Mouse (Mus musculus) hindbrain, embryonic 10.5 days (tissue): Measurements from ENCODE around the gene Zfp61. TPM values are rescaled to one million over a fixed set of nuclear protein-coding genes. Genes with fewer than 3 reads are reported as not detected.
A peak's percentile ranks its signal among the peaks of the same experiment; 100 is the strongest.

ENCODE experiments used
- DNase-seq: peaks from one replicate; pipeline ENCODE4 v3.0.0-alpha.2; 2017; ENCODE audit warnings: low spot score
- H3K27ac ChIP-seq: fragments of 300-500 bp; sonication (generic); 2 replicates; pipeline ENCODE4 v1.5.1; 2016; ENCODE audit warnings: mild to moderate bottlenecking, moderate library complexity
- H3K27me3 ChIP-seq: fragments of 300-500 bp; sonication (generic); 2 replicates; pipeline ENCODE4 v1.6.1; 2016; ENCODE audit warnings: mild to moderate bottlenecking; ENCODE audit not compliant: poor library complexity, insufficient read depth, severe bottlenecking
- H3K36me3 ChIP-seq: fragments of 300-500 bp; sonication (generic); 2 replicates; pipeline ENCODE4 v1.6.1; 2016; ENCODE audit warnings: mild to moderate bottlenecking, moderate library complexity
- H3K4me1 ChIP-seq: fragments of 300-500 bp; sonication (generic); replicated peaks from 2 replicates; pipeline ENCODE4 v1.6.1; 2016; ENCODE audit warnings: mild to moderate bottlenecking
- H3K4me3 ChIP-seq: fragments of 300-500 bp; sonication (generic); 2 replicates; pipeline ENCODE4 v1.5.1; 2016; ENCODE audit warnings: mild to moderate bottlenecking, moderate library complexity
- H3K9me3 ChIP-seq: fragments of 300-500 bp; sonication (generic); 2 replicates; pipeline ENCODE4 v1.6.1; 2016; ENCODE audit warnings: mild to moderate bottlenecking, moderate library complexity
- WGBS: fragments of 180-500 bp; shearing (Covaris S2); methylation state at CpG from one replicate; pipeline ENCODE4 v1.1.7; 2016; 5-methylcytosine and 5-hydroxymethylcytosine counted together
- polyA plus RNA-seq: library from polyadenylated mRNA; unstranded; fragments of >200 nt; fragmentation: Nextera tagmentation; extraction: Ambion mirVana; gene quantifications from 2 replicates; pipeline ENCODE4 v1.2.1, GENCODE M21; 2016

Gene Zfp61
- polyA plus RNA-seq, 1 experiment from 2014 or later, result 35.4 TPM

- no peaks in the 10 kb centered on the region for H3K27me3 ChIP-seq
- H3K4me1 ChIP-seq, result peaks cover 3% of the 10 kb centered on the region; the same call in 1 of the 2 replicates
- peaks cover 18% of the 10 kb centered on the region for H3K9me3 ChIP-seq
- H3K27ac ChIP-seq, result no peak overlapping the region
- no peak overlapping the region for H3K4me3 ChIP-seq
- 78% methylated on average over 4 of the region's 4 CpGs for WGBS
- no peaks in the 10 kb centered on the region for H3K36me3 ChIP-seq
- no peak for DNase-seq
These were observed 21.6 kb upstream of the Zfp61 start for GRCm38 (mm10) chr7:24322593-24322992.

GRCm38 (mm10) chr7:24318942-24319341 is 17.9 kb upstream of the Zfp61 start:
- no peak for DNase-seq
- Histone ChIP-seq H3K27me3 (no peaks in the 10 kb centered on the region), H3K36me3 (no peaks in the 10 kb centered on the region), H3K27ac (no peak overlapping the region), H3K9me3 (peaks cover 5% of the 10 kb centered on the region), H3K4me3 (no peak overlapping the region), H3K4me1 (peaks cover 12% of the 10 kb centered on the region)
- 82% methylated on average over 6 of the region's 6 CpGs for WGBS

- Histone ChIP-seq H3K4me3 (peak within 1 kb of the TSS; percentile 75), H3K27me3 (no peaks in the 10 kb centered on the region), H3K9me3 (no peaks in the 10 kb centered on the region), H3K4me1 (peaks cover 12% of the 10 kb centered on the region), H3K36me3 (peaks cover 16% of the 10 kb centered on the region), H3K27ac (peak within 1 kb of the TSS; percentile 93)
- 1% methylated on average over 33 of the region's 33 CpGs for WGBS
- DNase-seq, result peak; percentile 92
These were observed 15.6 kb upstream of the Zfp61 start, which contains the start of gene Zfp94 for GRCm38 (mm10) chr7:24316567-24317092. Gene Zfp94 (minus strand): TSS chr7:24316666.

- H3K27ac ChIP-seq, result peak overlapping the region; percentile 93
- H3K27me3 ChIP-seq, result no peaks in the 10 kb centered on the region
- peaks cover 23% of the 10 kb centered on the region for H3K36me3 ChIP-seq
- no peaks in the 10 kb centered on the region for H3K9me3 ChIP-seq
- WGBS, result 33% methylated on average over 29 of the region's 29 CpGs
- DNase-seq, result no peak
- peaks cover 12% of the 10 kb centered on the region for H3K4me1 ChIP-seq
- H3K4me3 ChIP-seq, result peak overlapping the region; percentile 75
These were observed 14.9 kb upstream of the Zfp61 start for GRCm38 (mm10) chr7:24315726-24316566.

GRCm38 (mm10) chr7:24299823-24300481 is 1.1 kb downstream of the Zfp61 start:
- Histone ChIP-seq H3K27ac (peak overlapping the region; percentile 94), H3K36me3 (peaks cover 63% of the 10 kb centered on the region), H3K9me3 (0 out of 2 replicates have a peak, but pooled peaks cover 5% of the 10 kb centered on the region), H3K27me3 (no peaks in the 10 kb centered on the region), H3K4me3 (peak overlapping the region; percentile 82), H3K4me1 (peaks cover 25% of the 10 kb centered on the region)
- WGBS, result 1% methylated on average over 18 of the region's 18 CpGs
- peak; percentile 27 for DNase-seq

GRCm38 (mm10) chr7:24298973-24299708 is 1.9 kb downstream of the Zfp61 start:
- H3K36me3 ChIP-seq, result peaks cover 64% of the 10 kb centered on the region
- peak overlapping the region; percentile 94 for H3K27ac ChIP-seq
- no peaks in the 10 kb centered on the region for H3K27me3 ChIP-seq
- H3K4me3 ChIP-seq, result peak overlapping the region; percentile 82
- DNase-seq, result peak; percentile 86
- H3K4me1 ChIP-seq, result peaks cover 25% of the 10 kb centered on the region
- 0 out of 2 replicates have a peak, but pooled peaks cover 5% of the 10 kb centered on the region for H3K9me3 ChIP-seq
- WGBS, result under 1% methylated on average over 47 of the region's 47 CpGs

- peaks cover 64% of the 10 kb centered on the region for H3K36me3 ChIP-seq
- no peaks in the 10 kb centered on the region for H3K27me3 ChIP-seq
- no peak for DNase-seq
- WGBS, result under 1% methylated on average over 12 of the region's 12 CpGs
- peak overlapping the region; percentile 94 for H3K27ac ChIP-seq
- peak overlapping the region; percentile 82 for H3K4me3 ChIP-seq
- peaks cover 25% of the 10 kb centered on the region for H3K4me1 ChIP-seq
- 0 out of 2 replicates have a peak, but pooled peaks cover 5% of the 10 kb centered on the region for H3K9me3 ChIP-seq
These were observed 2.4 kb downstream of the Zfp61 start for GRCm38 (mm10) chr7:24298635-24298972.

- Histone ChIP-seq H3K9me3 (0 out of 2 replicates have a peak, but pooled peaks cover 5% of the 10 kb centered on the region), H3K36me3 (peaks cover 64% of the 10 kb centered on the region), H3K27me3 (no peaks in the 10 kb centered on the region), H3K27ac (no peak overlapping the region), H3K4me3 (peak overlapping the region; percentile 82), H3K4me1 (peaks cover 25% of the 10 kb centered on the region)
- no peak for DNase-seq
- 91% methylated on average over 15 of the region's 15 CpGs for WGBS
These were observed 3.5 kb downstream of the Zfp61 start for GRCm38 (mm10) chr7:24297361-24298095.

GRCm38 (mm10) chr7:24296386-24296785 is 4.6 kb downstream of the Zfp61 start:
- 95% methylated on average over 7 of the region's 7 CpGs for WGBS
- DNase-seq, result no peak
- Histone ChIP-seq H3K4me3 (no peak overlapping the region), H3K4me1 (peaks cover 25% of the 10 kb centered on the region), H3K27ac (no peak overlapping the region), H3K36me3 (peaks cover 65% of the 10 kb centered on the region), H3K27me3 (no peaks in the 10 kb centered on the region), H3K9me3 (peaks cover 11% of the 10 kb centered on the region; the same call in 1 of the 2 replicates)

GRCm38 (mm10) chr7:24295376-24295775 is 5.7 kb downstream of the Zfp61 start:
- Histone ChIP-seq H3K4me3 (no peak overlapping the region), H3K36me3 (peaks cover 75% of the 10 kb centered on the region), H3K4me1 (peaks cover 17% of the 10 kb centered on the region), H3K27ac (no peak overlapping the region), H3K9me3 (peaks cover 16% of the 10 kb centered on the region; the same call in 1 of the 2 replicates), H3K27me3 (no peaks in the 10 kb centered on the region)
- WGBS, result 94% methylated on average over 7 of the region's 7 CpGs
- DNase-seq, result no peak

GRCm38 (mm10) chr7:24294763-24295162 is 6.3 kb downstream of the Zfp61 start:
- DNase-seq, result no peak
- no peaks in the 10 kb centered on the region for H3K27me3 ChIP-seq
- no peak overlapping the region for H3K27ac ChIP-seq
- H3K9me3 ChIP-seq, result peaks cover 22% of the 10 kb centered on the region; the same call in 1 of the 2 replicates
- peaks cover 14% of the 10 kb centered on the region for H3K4me1 ChIP-seq
- 97% methylated on average over 4 of the region's 4 CpGs for WGBS
- H3K4me3 ChIP-seq, result no peak overlapping the region
- peaks cover 81% of the 10 kb centered on the region for H3K36me3 ChIP-seq
